Mouse (Mus musculus) liver, embryonic 11.5 days (tissue): ENCODE results near the gene Taf1c. TPM values are rescaled to one million over a fixed set of nuclear protein-coding genes. Genes with fewer than 3 reads are reported as not detected.

Experiments used
- ATAC-seq: fragments of 200-750 bp; cut with Nextera tagmentation; replicated peaks from 2 replicates; pipeline ENCODE4 v1.8.0; 2017; ENCODE audit warnings: moderate number of reproducible peaks, mild to moderate bottlenecking, moderate TSS enrichment, moderate library complexity; ENCODE audit not compliant: low FRiP score
- DNase-seq: peaks from one replicate; pipeline ENCODE4 v3.0.0-alpha.2; 2017; ENCODE audit warnings: low spot score
- H3K27ac ChIP-seq: fragments of 300-500 bp; sonication (generic); 2 replicates; pipeline ENCODE4 v1.5.1; 2014; ENCODE audit warnings: mild to moderate bottlenecking, low read depth, low read length, control low read depth
- H3K27me3 ChIP-seq: fragments of 300-500 bp; sonication (generic); replicated peaks from 2 replicates; pipeline ENCODE4 v1.6.1; 2014; ENCODE audit warnings: low read length, mixed read lengths; ENCODE audit not compliant: control insufficient read depth, insufficient read depth
- H3K36me3 ChIP-seq: fragments of 300-500 bp; sonication (generic); 2 replicates; pipeline ENCODE4 v1.6.1; 2014; ENCODE audit warnings: mild to moderate bottlenecking, low read length, moderate library complexity, mixed read lengths; ENCODE audit not compliant: control insufficient read depth, insufficient read depth
- H3K4me1 ChIP-seq: fragments of 300-500 bp; sonication (generic); replicated peaks from 2 replicates; pipeline ENCODE4 v1.6.1; 2014; ENCODE audit warnings: low read length, mixed read lengths; ENCODE audit not compliant: control insufficient read depth, insufficient read depth
- H3K4me2 ChIP-seq: fragments of 300-500 bp; sonication (generic); 2 replicates; pipeline ENCODE4 v1.6.1; 2014; ENCODE audit warnings: mild to moderate bottlenecking, control low read depth, moderate library complexity
- H3K4me3 ChIP-seq: fragments of 300-500 bp; sonication (generic); 2 replicates; pipeline ENCODE4 v1.5.1; 2014; ENCODE audit warnings: low read depth, low read length, control low read depth
- H3K9ac ChIP-seq: fragments of 300-500 bp; sonication (generic); 2 replicates; pipeline ENCODE4 v1.6.1; 2014; ENCODE audit warnings: low read depth, low read length, control low read depth
- H3K9me3 ChIP-seq: fragments of 300-500 bp; sonication (generic); 2 replicates; pipeline ENCODE4 v1.6.1; 2016; ENCODE audit warnings: low read length, inconsistent platforms, mixed read lengths; ENCODE audit not compliant: control insufficient read depth
- WGBS: fragments of 180-500 bp; shearing (Covaris S2); extraction: QIAGEN DNeasy Blood & Tissue Kit; methylation state at CpG from one replicate; pipeline ENCODE4 v1.1.7; 2014; 5-methylcytosine and 5-hydroxymethylcytosine counted together
- polyA plus RNA-seq: library from polyadenylated mRNA; unstranded; fragments of >200 nt; fragmentation: Nextera tagmentation; extraction: Ambion mirVana; gene quantifications from 2 replicates; pipeline ENCODE4 v1.2.1, GENCODE M21; 2014

Taf1c gene
- polyA plus RNA-seq, 1 experiment from 2014 or later = 13.9 TPM

DNA sequence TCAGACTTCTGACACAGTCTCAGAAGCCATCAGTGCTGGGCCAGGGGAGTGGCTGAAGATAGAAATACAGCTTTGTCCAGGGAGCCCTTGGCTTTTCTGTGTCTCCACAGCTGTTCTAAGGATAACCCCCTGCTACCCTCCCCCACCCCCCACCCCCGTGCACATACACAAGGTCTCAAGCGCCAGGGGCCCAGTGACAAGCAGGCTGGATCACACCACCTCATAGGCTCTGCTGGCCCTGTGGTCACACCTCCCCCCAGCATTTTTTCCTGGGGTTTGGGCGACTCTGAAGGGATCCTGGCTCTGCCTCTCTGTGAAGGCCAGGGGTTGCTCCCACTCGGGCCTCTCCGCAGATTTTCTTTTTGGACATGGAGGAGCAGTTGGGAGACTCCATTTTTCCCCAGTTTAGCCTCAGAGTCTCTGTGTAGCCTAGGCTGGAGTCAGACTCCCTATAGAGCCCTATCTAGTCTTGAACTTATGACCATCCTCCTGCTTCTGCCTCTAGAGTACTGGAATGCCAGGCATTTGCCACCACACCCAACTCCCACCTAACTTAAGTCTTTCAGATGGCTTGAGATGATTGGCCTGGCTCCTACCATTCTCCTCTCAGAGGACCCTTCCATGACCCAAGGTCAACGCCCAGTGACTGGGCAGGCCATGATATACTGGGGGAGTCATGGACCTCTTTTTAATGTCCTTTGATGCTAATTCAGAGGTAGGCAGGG is 15.3 kb upstream of the Taf1c start:
- no peaks in the 10 kb centered on the region for H3K4me1 ChIP-seq
- H3K9ac ChIP-seq = no peak overlapping the region
- H3K36me3 ChIP-seq = no peaks in the 10 kb centered on the region
- H3K4me2 ChIP-seq = no peak overlapping the region
- H3K27me3 ChIP-seq = peaks cover under 1% of the 10 kb centered on the region; the same call in 1 of the 2 replicates
- DNase-seq = no peak
- H3K4me3 ChIP-seq = no peak overlapping the region
- ATAC-seq = no peak
- WGBS = 62% methylated on average over 6 of the region's 6 CpGs
- no peaks in the 10 kb centered on the region for H3K9me3 ChIP-seq
- H3K27ac ChIP-seq = no peak overlapping the region

DNA sequence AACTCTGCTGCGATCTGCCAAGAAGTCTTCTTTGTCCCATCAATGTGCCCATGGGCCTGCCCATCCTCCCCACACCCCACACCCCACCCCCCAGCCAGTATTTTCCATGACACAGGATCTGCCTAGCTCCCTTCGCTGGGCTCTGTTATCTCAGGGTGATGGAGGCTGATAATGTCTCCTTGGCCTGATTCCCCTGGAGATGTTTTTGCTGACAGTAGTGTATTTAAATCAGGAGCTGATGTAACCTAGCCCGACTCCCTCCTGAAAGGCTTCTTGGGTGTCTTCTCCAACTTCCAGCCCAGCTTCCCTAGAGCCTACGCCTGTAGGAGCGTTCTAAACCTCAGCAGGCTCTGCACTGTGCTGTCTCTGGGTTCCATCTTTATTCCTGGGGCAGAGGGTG is 13.9 kb upstream of the Taf1c start:
- H3K27ac ChIP-seq = no peak overlapping the region
- no peaks in the 10 kb centered on the region for H3K4me1 ChIP-seq
- DNase-seq = no peak
- no peak overlapping the region for H3K4me2 ChIP-seq
- ATAC-seq = no peak
- WGBS = 44% methylated on average over 5 of the region's 5 CpGs
- H3K9me3 ChIP-seq = no peaks in the 10 kb centered on the region
- no peak overlapping the region for H3K4me3 ChIP-seq
- peaks cover 8% of the 10 kb centered on the region; the same call in 1 of the 2 replicates for H3K27me3 ChIP-seq
- H3K36me3 ChIP-seq = no peaks in the 10 kb centered on the region
- H3K9ac ChIP-seq = no peak overlapping the region

DNA sequence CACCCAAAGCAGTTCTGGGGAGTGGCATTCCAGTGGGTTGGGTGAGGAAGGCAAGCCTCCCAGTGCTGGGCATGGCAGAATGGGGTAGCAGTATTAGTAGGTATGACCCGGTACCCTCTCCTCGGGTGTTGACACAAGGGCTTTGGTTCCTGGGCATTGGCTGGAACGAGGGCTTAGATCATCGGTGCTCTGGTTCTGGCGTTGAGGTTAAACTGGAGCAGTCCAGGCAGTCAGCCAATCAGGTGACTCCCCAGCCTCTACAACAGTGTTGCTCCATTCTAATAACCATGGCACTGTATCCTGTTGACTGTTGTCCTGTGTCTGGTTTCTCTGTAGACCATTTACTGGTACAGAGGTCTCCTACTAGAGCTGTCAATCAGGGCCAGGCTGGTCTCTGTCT is 12.6 kb upstream of the Taf1c start:
- Histone ChIP-seq H3K4me3 (no peak overlapping the region), H3K36me3 (no peaks in the 10 kb centered on the region), H3K9ac (no peak overlapping the region), H3K27me3 (peaks cover 8% of the 10 kb centered on the region; the same call in 1 of the 2 replicates), H3K4me2 (no peak overlapping the region), H3K27ac (no peak overlapping the region), H3K9me3 (no peaks in the 10 kb centered on the region), H3K4me1 (no peaks in the 10 kb centered on the region)
- ATAC-seq = no peak
- no peak for DNase-seq
- 91% methylated on average over 5 of the region's 5 CpGs for WGBS

DNA sequence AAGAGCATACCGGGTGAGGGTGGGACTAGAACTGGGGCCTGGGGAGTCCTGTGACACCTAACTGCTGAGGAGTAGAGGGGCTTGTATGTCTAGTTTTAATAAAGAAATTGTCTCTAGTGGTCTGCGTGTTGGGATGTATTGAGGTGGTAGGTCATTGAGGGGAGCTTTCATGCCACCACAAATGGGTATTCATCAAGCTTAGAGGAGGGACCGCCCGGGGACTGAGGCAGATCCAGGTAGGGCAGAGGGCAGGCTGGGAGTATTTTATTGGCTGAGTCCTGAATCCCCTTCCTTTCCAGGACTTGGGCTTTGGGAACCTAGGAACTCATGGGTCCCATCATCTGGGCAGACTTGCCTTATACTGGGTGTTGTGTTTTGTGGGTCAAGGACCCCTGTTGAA is 11.8 kb upstream of the Taf1c start:
- H3K4me2 ChIP-seq = no peak overlapping the region
- no peaks in the 10 kb centered on the region for H3K36me3 ChIP-seq
- H3K27me3 ChIP-seq = peaks cover 8% of the 10 kb centered on the region; the same call in 1 of the 2 replicates
- H3K4me1 ChIP-seq = no peaks in the 10 kb centered on the region
- DNase-seq (no peak), ATAC-seq (no peak)
- no peak overlapping the region for H3K9ac ChIP-seq
- 88% methylated on average over 4 of the region's 4 CpGs for WGBS
- H3K4me3 ChIP-seq = no peak overlapping the region
- H3K27ac ChIP-seq = no peak overlapping the region
- no peaks in the 10 kb centered on the region for H3K9me3 ChIP-seq

DNA sequence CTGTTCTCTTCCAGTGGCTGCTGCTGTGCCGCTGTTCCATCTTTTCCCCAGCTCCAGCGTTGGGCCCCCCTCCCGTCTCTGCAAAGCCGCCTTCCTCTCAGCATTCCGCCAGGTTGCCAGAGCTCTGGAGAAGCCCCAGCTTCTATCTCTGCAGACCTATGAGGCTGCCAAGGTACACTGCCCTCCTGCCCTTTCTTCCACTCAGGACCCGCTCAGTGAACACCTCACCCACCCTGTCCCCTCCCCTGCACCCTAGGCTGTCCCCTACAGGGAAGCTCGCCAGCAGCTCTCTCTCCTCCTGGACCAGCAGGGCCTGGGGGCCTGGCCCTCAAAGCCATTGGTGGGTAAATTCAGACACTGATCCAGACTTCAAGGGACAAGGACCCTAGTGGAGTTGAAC is 11.3 kb upstream of the Taf1c start:
- no peak for ATAC-seq
- WGBS = 64% methylated on average over 7 of the region's 7 CpGs
- Histone ChIP-seq H3K36me3 (no peaks in the 10 kb centered on the region), H3K9me3 (no peaks in the 10 kb centered on the region), H3K4me2 (no peak overlapping the region), H3K4me3 (no peak overlapping the region), H3K4me1 (no peaks in the 10 kb centered on the region), H3K9ac (no peak overlapping the region), H3K27ac (no peak overlapping the region), H3K27me3 (peaks cover 8% of the 10 kb centered on the region; the same call in 1 of the 2 replicates)
- DNase-seq = no peak

DNA sequence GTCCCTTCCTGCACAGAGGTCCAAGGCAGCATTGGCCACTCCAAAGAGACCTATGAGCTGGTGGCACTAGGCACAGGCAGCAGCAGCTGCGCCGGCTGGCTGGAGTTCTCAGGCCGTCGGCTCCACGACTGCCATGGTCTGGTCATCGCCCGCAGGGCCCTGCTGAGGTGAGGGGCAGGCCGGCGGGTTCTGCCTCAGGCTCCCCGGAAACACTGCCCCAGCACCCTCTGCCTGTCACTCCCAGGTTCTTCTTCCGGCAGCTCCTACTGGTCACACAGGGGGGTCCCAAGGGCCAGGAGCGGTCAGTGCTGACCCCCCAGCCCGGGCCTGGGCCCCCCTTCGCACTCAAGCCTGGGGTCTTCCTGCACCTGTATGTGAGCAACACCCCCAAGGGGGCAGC is 10.1 kb upstream of the Taf1c start:
- no peak overlapping the region for H3K9ac ChIP-seq
- whole genome bisulfite sequencing = 75% methylated on average over 14 of the region's 14 CpGs
- no peak for ATAC-seq

DNA sequence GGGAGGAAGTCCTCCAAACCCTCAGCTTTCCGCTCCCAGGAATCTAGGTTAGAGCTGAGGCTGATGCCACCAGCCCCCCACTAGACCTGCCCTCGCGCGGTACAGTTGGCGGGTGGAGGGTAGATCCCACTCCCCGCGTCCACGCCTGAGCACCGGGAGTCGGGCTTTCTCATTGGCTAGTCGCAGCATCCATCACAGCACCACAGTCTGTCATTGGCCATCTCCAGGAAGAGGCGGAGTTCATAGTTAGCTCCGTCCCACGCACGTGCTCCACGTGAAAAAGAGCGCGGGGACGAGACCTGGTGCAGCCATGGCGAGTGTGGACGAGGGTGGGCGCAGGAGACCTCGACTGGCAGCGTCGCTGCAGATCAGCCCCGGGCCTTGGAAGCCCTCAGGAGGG is 7.4 kb upstream of the Taf1c start, which contains the start of gene Adad2:
Gene Adad2, plus strand, starts transcription at position 277 of the 400 bp plus-strand sequence.
- WGBS = 73% methylated on average over 26 of the region's 26 CpGs
- no peak for ATAC-seq
- H3K4me2 ChIP-seq = no peak within 1 kb of the TSS
- peaks cover 3% of the 10 kb centered on the region; the same call in 1 of the 2 replicates for H3K9me3 ChIP-seq
- no peak for DNase-seq
- no peak within 1 kb of the TSS for H3K9ac ChIP-seq
- peaks cover 8% of the 10 kb centered on the region; the same call in 1 of the 2 replicates for H3K27me3 ChIP-seq
- H3K27ac ChIP-seq = no peak within 1 kb of the TSS
- H3K4me1 ChIP-seq = no peaks in the 10 kb centered on the region
- no peak within 1 kb of the TSS for H3K4me3 ChIP-seq
- H3K36me3 ChIP-seq = no peaks in the 10 kb centered on the region

More for the DNA sequence above, 10.1 kb upstream of the Taf1c start:
- no peak for DNase-seq
- H3K4me1 ChIP-seq = no peaks in the 10 kb centered on the region
- H3K27ac ChIP-seq = no peak overlapping the region
- H3K4me3 ChIP-seq = no peak overlapping the region
- no peaks in the 10 kb centered on the region for H3K36me3 ChIP-seq
- H3K27me3 ChIP-seq = peaks cover 8% of the 10 kb centered on the region; the same call in 1 of the 2 replicates
- no peaks in the 10 kb centered on the region for H3K9me3 ChIP-seq
- H3K4me2 ChIP-seq = no peak overlapping the region

DNA sequence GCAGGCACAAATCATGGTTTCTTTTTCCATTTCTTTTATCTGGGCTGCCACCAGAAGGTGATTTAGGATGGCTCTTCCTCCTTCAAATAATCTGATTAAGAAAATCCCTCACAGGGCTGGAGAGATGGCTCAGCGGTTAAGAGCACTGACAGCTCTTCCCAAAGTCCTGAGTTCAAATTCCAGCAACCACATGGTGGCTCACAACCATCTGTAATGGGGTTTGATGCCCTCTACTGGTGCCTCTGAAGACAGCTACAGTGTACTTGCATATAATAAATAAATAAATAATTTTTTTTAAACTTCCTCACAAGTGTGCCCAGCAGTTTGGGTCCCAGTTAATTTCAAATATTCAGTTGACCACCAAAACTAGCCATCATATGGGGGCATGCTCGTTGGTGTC is 1.2 kb upstream of the Taf1c start:
- no peak overlapping the region for H3K4me2 ChIP-seq
- no peak overlapping the region for H3K9ac ChIP-seq
- H3K9me3 ChIP-seq = peaks cover 3% of the 10 kb centered on the region; the same call in 1 of the 2 replicates
- DNase-seq = no peak
- peaks cover 10% of the 10 kb centered on the region for H3K4me1 ChIP-seq
- 74% methylated on average over 2 of the region's 2 CpGs for WGBS
- H3K27me3 ChIP-seq = no peaks in the 10 kb centered on the region
- H3K4me3 ChIP-seq = no peak overlapping the region
- no peak overlapping the region for H3K27ac ChIP-seq
- no peak for ATAC-seq
- H3K36me3 ChIP-seq = peaks cover 4% of the 10 kb centered on the region; the same call in 1 of the 2 replicates

DNA sequence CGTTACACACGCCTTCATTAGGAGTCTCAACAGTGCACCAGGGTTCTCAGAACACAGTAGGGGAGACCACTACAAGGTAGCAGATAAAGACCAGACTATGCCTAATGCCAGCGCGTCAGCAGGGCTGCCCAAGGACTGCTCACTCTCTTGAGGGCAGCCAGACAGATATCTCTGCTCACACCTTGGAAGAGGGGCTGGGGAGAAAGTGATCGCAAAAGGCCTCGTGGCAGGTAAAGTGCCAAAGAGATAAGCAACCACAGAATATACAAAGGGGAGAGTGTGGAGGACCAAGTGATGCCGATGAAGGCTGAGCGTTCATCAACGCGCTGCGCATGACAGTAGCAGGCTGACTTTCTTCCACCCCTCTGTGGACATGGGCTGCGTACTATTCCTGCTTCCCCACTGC is 621 bp downstream of the Taf1c start:
- Histone ChIP-seq H3K4me2 (peak overlapping the region; percentile 91), H3K36me3 (peaks cover 14% of the 10 kb centered on the region), H3K27ac (peak overlapping the region; percentile 60; the same call in 1 of the 2 replicates), H3K4me3 (peak overlapping the region; percentile 74), H3K27me3 (no peaks in the 10 kb centered on the region), H3K4me1 (peaks cover 10% of the 10 kb centered on the region), H3K9me3 (peaks cover 3% of the 10 kb centered on the region; the same call in 1 of the 2 replicates), H3K9ac (peak overlapping the region; percentile 76)
- 25% methylated on average over 12 of the region's 12 CpGs for WGBS
- DNase-seq (no peak), ATAC-seq (peak; percentile 85)
